Mouse (Mus musculus) kidney, adult 2 months (tissue): ENCODE results near the gene Nrxn3.

Experiments
- CTCF ChIP-seq: fragments of 200-500 bp; conservative IDR thresholded peaks from 2 replicates; pipeline ENCODE4 v1.5.1; 2011; ENCODE audit warnings: low read depth, mild to moderate bottlenecking, control low read depth, low read length, moderate library complexity, mixed read lengths; ENCODE audit not compliant: insufficient read depth, insufficient read length
- POLR2A ChIP-seq: fragments of 200-500 bp; IDR thresholded peaks from one replicate; pipeline ENCODE4 v1.6.1; 2011; ENCODE audit warnings: low read depth, low read length, control low read depth

GRCm38 (mm10) chr12:89982445-89982844 lies 1259.8 kb downstream of the Nrxn3 start:
- TF ChIP-seq CTCF (no peak), POLR2A (no peak)
